Mouse (Mus musculus) thymus, adult 2 months (tissue): ENCODE results near the gene Med15.

Experiments
- CTCF ChIP-seq: fragments of 200-500 bp; IDR thresholded peaks from 2 replicates; pipeline ENCODE4 v1.5.1; 2012; ENCODE audit warnings: mild to moderate bottlenecking, control low read depth, low read length, moderate library complexity, borderline replicate concordance; ENCODE audit not compliant: control insufficient read depth, poor library complexity, insufficient read depth; ENCODE audit errors: extremely low read depth
- POLR2A ChIP-seq: fragments of 200-500 bp; IDR thresholded peaks from 2 replicates; pipeline ENCODE4 v1.6.1; 2012; ENCODE audit warnings: mild to moderate bottlenecking, low read length, control low read depth, moderate library complexity; ENCODE audit not compliant: control insufficient read depth, poor library complexity, insufficient read depth; ENCODE audit errors: extremely low read depth

DNA sequence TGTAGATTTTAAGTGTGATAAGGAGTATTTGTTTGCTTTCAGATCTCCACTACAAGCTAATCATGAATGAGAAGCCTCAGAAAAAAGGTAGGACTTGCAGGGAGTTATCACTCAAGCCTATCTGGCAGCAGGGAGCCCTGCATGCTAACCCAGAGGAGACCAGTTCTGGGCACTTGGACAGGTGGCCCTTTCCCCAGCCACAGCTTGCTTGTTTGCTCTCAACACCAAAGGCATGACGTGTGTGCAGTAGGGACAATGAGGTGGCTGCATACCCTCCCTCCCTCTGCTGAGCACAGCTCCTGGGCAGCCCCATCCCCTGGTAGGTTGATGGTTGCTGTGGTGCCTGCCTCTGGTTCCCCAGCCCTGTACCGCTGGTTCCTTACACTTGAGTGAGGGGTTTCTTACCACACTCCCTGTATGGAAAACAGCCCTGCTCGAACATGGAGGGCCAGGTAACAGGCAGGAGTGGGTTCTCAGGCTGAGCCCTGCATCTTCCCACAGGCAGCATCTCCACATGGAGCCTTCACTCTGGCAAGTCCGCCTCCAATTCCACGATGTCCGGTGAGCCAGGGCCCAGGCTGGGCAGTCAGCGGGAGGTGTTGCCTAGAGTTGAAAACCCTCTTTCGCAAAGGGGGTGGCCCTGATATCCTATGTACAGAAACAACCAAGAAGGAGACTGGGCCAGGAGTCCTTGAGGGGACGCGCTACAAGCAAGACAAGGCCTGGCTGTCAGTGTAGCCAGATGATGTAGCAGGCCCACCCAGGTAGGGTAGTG is 84.9 kb downstream of the Med15 start:
- TF ChIP-seq CTCF: no peak
- no peak for TF ChIP-seq POLR2A
